Mouse (Mus musculus) adrenal gland, adult 10 weeks (tissue): ENCODE results near the gene Olfr473. TPM values are rescaled to one million over a fixed set of nuclear protein-coding genes. Genes with fewer than 3 reads are reported as not detected.

Experiments used
- polyA plus RNA-seq: library from polyadenylated mRNA; stranded (reverse); fragments of 350-450 nt; fragmentation: Illumina TruSeq; extraction: RNeasy Lipid Tissue Mini Kit (QIAGEN cat#74804); gene quantifications from one replicate; pipeline ENCODE4 v1.2.3, GENCODE M21; 2014; ENCODE audit warnings: low read depth, low replicate concordance

The Olfr473 gene
- not detected for polyA plus RNA-seq

GRCm38 (mm10) chr7:107930146-107930545, at the start of gene Olfr473:
Olfr473 (plus strand) TSS chr7:107930446.

GRCm38 (mm10) chr7:107897602-107898001, 32.6 kb upstream of the Olfr473 start, which contains the start of gene Olfr472:
Olfr472 (plus strand) TSS chr7:107897902.

DNA sequence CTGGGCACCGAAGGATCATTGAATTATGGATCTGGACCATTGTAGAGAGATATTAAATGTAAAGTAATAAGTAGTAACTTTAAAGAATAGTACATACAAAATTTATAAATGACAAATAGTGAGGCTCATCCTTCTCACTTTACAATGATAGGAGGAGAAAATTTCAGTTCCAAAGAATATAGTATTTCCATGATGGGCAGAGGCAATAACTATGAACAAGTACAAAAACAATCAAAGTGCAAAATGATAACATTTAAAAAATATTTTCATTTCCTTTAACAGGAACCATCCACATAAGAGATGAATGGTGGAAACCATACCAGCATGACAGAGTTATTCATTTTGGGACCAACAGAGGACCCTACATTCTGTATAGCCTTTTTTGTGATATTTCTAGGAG, 24.1 kb downstream of the Olfr473 start, which contains the start of gene Olfr474:
Olfr474 (plus strand) TSS at position 301 of the 400 bp plus-strand sequence.

GRCm38 (mm10) chr7:107964503-107964902, 34.3 kb downstream of the Olfr473 start, which contains the start of gene Olfr476:
Olfr476 (plus strand) TSS chr7:107964803.

Other genes with a start within 250 kb of the Olfr473 start
- gene Cyb5r2, start 172.4 kb upstream of the Olfr473 start, polyA plus RNA-seq, result not detected
- gene Ovch2, start 129.2 kb upstream of the Olfr473 start, polyA plus RNA-seq, result not detected
- gene Olfr467, start 118.2 kb upstream of the Olfr473 start, polyA plus RNA-seq, result not detected
- not detected for gene Olfr469, start 104.9 kb upstream of the Olfr473 start, polyA plus RNA-seq
- not detected for gene Olfr470, start 83.0 kb upstream of the Olfr473 start, polyA plus RNA-seq
- not detected for gene Olfr472, start 32.5 kb upstream of the Olfr473 start, polyA plus RNA-seq
- not detected for gene Olfr474, start 24.2 kb downstream of the Olfr473 start, polyA plus RNA-seq
- not detected for gene Olfr476, start 34.4 kb downstream of the Olfr473 start, polyA plus RNA-seq
- not detected for gene Olfr477, start 56.2 kb downstream of the Olfr473 start, polyA plus RNA-seq
- not detected for gene Olfr478, start 103.5 kb downstream of the Olfr473 start, polyA plus RNA-seq
- not detected for gene Olfr479, start 120.2 kb downstream of the Olfr473 start, polyA plus RNA-seq
- gene Olfr480, start 136.9 kb downstream of the Olfr473 start, polyA plus RNA-seq, result not detected
- not detected for gene Olfr481, start 149.4 kb downstream of the Olfr473 start, polyA plus RNA-seq
- not detected for gene Olfr482, start 167.1 kb downstream of the Olfr473 start, polyA plus RNA-seq
- not detected for gene Olfr483, start 170.4 kb downstream of the Olfr473 start, polyA plus RNA-seq
- not detected for gene Olfr484, start 197.0 kb downstream of the Olfr473 start, polyA plus RNA-seq
- gene Olfr485, start 229.4 kb downstream of the Olfr473 start, polyA plus RNA-seq, result not detected
- not detected for gene Olfr486, start 242.3 kb downstream of the Olfr473 start, polyA plus RNA-seq